Mouse (Mus musculus): Measurements from ENCODE around the gene Lrp5. TPM values are rescaled to one million over a fixed set of nuclear protein-coding genes. Genes with fewer than 3 reads are reported as not detected.
"Not testable (repeated sequence)": the region's sequence is repeated elsewhere in the genome, so short reads cannot be mapped to it uniquely, and the experiment has no call there.

Gene Lrp5
- polyA plus RNA-seq, 1 experiment from 2014 or later: 6.8 TPM

DNA sequence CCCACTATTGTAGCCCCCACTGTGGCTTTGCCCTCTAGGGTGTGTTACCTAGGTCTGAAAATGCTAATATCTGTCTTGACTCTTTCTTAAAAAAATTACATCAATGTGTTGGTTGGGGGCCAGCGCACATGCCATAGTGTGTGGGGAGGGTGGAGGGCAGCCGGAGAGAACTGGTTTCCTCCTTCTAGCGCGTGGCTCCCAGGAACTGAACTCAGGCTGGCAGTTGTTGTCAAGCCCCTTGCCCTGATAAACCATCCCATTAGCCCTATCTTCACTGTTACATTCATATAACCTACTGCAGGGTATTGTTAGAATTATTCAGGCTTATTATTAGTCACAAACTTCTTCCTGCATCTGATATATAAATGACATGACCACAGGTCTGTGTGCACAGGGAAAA lies 96.4 kb downstream of the Lrp5 start:
- Histone ChIP-seq H3K9ac (no peak overlapping the region), H3K9me3 (no peaks in the 10 kb centered on the region), H3K27ac (no peak overlapping the region), H3K36me3 (peaks cover 93% of the 10 kb centered on the region), H3K4me2 (no peak overlapping the region), H3K4me3 (no peak overlapping the region), H3K27me3 (no peaks in the 10 kb centered on the region), H3K4me1 (no peaks in the 10 kb centered on the region)
- ATAC-seq (ENCODE audit: insufficient number of reproducible peaks, low FRiP score, low TSS enrichment, low read depth): no peak
- 91% methylated on average over 4 of the region's 4 CpGs for WGBS

DNA sequence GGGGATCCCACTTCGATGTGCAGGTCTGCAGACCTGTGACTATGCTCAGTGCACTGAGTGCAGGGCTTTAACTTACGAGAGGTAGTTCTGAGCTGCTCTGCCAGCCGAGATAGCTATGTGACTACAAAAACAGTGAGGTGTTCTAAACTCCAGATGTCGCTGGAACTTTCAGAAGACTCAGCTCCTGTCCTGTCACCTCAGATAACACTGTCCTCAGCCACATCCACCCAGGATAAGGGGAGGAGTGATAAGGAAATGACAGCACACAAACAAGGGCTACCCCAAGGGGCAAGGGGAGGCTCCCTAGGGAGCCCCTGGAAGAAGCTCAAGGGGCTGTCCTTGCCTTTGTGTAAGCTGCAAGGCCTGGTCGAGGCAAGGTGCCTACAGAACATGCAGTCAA lies 96.8 kb downstream of the Lrp5 start:
- no peaks in the 10 kb centered on the region for H3K27me3 ChIP-seq
- H3K36me3 ChIP-seq: peaks cover 92% of the 10 kb centered on the region
- no peaks in the 10 kb centered on the region for H3K9me3 ChIP-seq
- no peak overlapping the region for H3K4me2 ChIP-seq
- no peak overlapping the region for H3K9ac ChIP-seq
- WGBS: 81% methylated on average over 5 of the region's 5 CpGs
- H3K4me3 ChIP-seq: no peak overlapping the region
- H3K4me1 ChIP-seq: no peaks in the 10 kb centered on the region
- ATAC-seq (ENCODE audit: insufficient number of reproducible peaks, low FRiP score, low TSS enrichment, low read depth): no peak
- no peak overlapping the region for H3K27ac ChIP-seq

DNA sequence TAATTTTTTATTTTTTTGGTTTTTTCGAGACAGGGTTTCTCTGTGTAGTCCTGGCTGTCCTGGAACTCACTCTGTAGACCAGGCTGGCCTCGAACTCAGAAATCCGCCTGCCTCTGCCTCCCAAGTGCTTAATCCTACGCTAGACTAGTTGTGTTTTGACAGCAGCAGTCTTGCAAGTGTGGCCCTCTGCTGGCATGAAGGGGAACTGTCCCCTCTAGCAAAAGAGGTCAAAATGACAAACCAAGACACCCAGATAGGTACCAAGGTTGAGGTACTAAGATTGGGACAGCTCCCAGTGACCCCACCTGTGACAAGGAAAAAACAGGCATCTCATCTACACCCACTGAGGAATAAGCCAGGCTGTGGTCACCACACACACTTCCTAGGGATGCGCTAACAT lies 98.6 kb downstream of the Lrp5 start:
- H3K36me3 ChIP-seq: peaks cover 92% of the 10 kb centered on the region
- H3K27me3 ChIP-seq; H3K27ac ChIP-seq; H3K4me2 ChIP-seq; H3K9ac ChIP-seq; H3K4me1 ChIP-seq; ATAC-seq (ENCODE audit: insufficient number of reproducible peaks, low FRiP score, low TSS enrichment, low read depth); H3K9me3 ChIP-seq; H3K4me3 ChIP-seq: not testable (repeated sequence)
- 94% methylated on average over 5 of the region's 5 CpGs for WGBS

DNA sequence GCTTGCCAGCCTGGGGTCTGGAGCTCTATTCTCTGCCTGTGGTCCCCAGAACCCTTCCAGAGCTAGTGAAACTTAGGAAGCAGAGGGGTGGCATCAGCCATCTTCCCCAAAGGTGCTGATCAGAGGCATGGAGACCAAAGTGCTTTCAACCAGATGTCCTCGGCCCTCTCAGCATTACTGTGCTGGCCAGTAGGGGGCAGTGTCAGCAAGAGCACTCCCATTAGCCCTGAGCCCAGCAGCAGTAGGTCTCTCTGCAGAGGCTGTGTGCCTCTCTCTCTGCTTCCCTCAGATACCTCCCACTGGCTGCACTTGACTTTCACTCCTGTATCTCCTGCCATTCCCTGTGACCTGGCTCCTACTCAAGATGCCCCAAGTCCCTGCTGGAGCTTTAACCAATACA lies 99.8 kb downstream of the Lrp5 start:
- WGBS: 43% methylated on average over 1 of the region's 1 CpGs
- Histone ChIP-seq H3K36me3 (peaks cover 82% of the 10 kb centered on the region), H3K4me1 (no peaks in the 10 kb centered on the region), H3K9ac (no peak overlapping the region), H3K27me3 (no peaks in the 10 kb centered on the region), H3K9me3 (no peaks in the 10 kb centered on the region), H3K4me2 (no peak overlapping the region), H3K4me3 (no peak overlapping the region), H3K27ac (no peak overlapping the region)
- no peak for ATAC-seq (ENCODE audit: insufficient number of reproducible peaks, low FRiP score, low TSS enrichment, low read depth)

DNA sequence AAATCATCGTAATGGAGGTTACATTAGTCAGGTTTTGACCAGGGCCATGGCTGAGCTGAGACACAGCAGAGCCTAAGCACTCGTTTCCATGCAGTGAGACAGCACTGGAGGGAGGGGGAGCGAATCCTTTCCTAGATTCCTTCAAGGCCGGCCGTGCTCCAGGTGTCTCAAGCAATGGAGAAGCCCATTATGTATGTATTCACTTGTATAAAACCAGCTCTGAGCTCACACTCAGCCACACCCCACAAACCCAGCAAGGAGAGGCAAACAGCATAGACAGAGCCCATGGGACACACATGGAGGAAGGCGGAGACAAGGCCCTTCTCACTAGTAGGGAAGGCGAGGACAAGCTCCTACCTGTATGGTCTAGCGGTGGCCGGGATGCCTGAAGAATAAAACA lies 100.3 kb downstream of the Lrp5 start:
- no peak for ATAC-seq (ENCODE audit: insufficient number of reproducible peaks, low FRiP score, low TSS enrichment, low read depth)
- WGBS: 89% methylated on average over 9 of the region's 9 CpGs

DNA sequence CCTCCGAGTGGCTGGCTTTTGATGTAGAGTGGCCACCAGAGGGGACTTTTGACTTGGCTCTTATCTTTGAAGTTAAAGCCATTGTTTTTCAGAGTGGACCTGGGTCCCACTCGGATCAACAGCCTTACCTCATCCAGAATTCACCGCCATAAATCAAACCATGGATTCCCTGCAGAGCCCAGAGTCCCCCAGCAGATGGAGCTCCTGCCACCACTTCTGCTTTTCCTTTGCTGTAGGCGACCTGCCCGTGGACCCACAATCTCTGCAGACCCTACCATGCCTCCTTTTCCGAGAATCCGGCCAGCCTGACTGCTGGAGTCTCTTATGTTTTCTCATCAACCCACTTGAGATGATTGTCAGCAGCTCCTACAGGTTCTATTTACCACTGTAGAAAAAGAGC lies 105.0 kb downstream of the Lrp5 start:
- no peak for ATAC-seq (ENCODE audit: insufficient number of reproducible peaks, low FRiP score, low TSS enrichment, low read depth)
- peaks cover 35% of the 10 kb centered on the region for H3K36me3 ChIP-seq

More for the DNA sequence above, 100.3 kb downstream of the Lrp5 start:
- Histone ChIP-seq H3K27ac (no peak overlapping the region), H3K4me1 (0 out of 2 replicates have a peak, but pooled peaks cover 2% of the 10 kb centered on the region), H3K9me3 (no peaks in the 10 kb centered on the region), H3K36me3 (peaks cover 77% of the 10 kb centered on the region), H3K4me3 (no peak overlapping the region), H3K4me2 (no peak overlapping the region), H3K9ac (no peak overlapping the region), H3K27me3 (no peaks in the 10 kb centered on the region)

DNA sequence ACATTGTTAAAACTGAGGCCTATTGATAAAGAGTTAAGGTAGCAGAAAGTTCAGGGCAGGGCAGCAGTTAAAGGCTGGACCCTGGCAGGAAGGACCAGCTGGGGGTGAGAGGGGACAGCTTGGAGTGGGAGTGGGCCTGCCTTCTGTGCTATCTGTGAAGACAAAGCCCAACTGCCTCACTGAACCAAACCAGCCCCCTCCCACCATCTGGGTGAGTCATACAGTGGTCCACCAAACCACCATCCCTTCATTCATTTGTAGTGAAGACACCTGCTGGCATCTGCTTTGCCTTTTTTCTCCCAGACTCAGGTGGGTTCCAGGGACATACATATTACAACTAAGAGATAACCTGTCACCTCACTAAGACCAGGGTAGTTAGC lies 108.5 kb downstream of the Lrp5 start:
- Histone ChIP-seq H3K27ac (no peak overlapping the region), H3K4me2 (no peak overlapping the region), H3K27me3 (no peaks in the 10 kb centered on the region), H3K4me1 (peaks cover 26% of the 10 kb centered on the region), H3K36me3 (0 out of 2 replicates have a peak, but pooled peaks cover 3% of the 10 kb centered on the region), H3K9ac (no peak overlapping the region), H3K9me3 (no peaks in the 10 kb centered on the region), H3K4me3 (no peak overlapping the region)
- no peak for ATAC-seq (ENCODE audit: insufficient number of reproducible peaks, low FRiP score, low TSS enrichment, low read depth)

More for the DNA sequence above, 105.0 kb downstream of the Lrp5 start:
- peaks cover 7% of the 10 kb centered on the region; the same call in 1 of the 2 replicates for H3K4me1 ChIP-seq
- 27% methylated on average over 7 of the region's 7 CpGs for WGBS
- H3K9ac ChIP-seq: no peak overlapping the region
- H3K27me3 ChIP-seq: no peaks in the 10 kb centered on the region
- H3K4me3 ChIP-seq: no peak overlapping the region
- H3K9me3 ChIP-seq: no peaks in the 10 kb centered on the region
- H3K27ac ChIP-seq: no peak overlapping the region
- H3K4me2 ChIP-seq: no peak overlapping the region

DNA sequence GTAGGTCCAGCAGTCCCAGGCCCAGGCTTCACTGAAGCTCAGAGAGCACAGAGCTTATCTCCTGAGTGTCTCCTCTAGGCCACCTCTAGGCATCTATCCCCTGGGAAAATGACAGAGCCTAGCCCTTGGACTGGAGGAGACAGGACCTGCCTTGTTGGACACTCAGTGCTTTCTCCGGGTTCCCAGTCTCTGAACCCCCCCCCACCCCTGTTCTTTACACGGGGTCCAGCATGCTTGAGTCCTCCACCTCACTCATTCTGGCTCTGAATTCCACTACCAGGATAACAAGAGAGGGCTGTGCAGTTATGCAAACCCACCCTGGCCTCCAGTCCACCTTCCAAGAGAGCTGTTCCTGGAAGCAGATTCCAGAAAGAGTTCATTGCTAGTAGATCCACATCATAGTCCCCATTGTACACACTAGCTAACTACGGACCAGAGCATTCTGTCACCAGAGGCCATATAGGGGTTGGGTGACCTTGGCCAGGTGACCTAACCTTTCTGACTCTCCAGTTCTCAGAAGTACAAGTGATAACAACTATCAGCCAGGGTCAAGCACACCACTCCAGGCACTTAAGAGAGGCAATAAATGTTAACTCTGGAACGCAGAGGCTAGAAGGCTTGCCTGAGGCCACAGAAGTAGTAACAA lies 109.0 kb downstream of the Lrp5 start:
- 79% methylated on average over 4 of the region's 4 CpGs for WGBS

DNA sequence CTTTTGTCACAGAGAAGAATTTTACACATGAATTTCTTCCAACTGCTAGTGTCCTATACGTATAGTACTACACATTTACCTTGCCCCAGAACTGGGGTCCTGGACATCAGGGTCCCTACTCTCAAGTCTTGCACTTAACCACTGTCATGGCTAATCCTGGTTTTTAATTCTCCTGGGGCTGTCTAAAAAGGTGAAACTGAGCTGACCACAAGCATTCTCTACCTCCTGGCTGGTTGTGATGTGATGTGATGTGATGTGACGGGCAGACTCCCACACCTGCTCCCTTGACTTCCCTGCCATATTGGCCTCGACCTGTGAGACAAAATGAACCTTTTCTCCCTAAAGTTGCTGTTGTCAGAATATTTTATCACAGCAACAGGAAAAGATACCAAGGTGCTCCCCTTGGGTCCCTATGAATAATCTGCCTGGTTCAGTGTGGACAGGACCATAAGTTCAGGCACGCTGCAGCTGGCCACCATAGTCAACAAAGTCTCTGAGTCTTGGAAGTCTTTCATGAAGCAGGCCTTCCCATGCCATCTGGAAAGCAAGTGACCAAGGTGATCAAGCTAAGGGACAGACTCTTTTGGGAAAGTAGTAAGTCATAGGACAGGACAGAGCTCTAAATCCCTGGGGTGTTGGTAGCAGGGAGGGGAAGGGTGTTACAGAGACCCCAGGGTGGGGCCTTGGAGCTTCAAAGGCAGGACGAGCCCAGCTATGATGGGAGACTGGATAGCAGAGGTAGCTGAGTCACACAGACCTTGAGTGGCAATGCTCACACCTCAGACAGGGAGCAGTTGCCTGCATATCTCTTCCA lies 109.7 kb downstream of the Lrp5 start:
- WGBS: 68% methylated on average over 5 of the region's 5 CpGs
- Histone ChIP-seq H3K27ac (peak overlapping the region; percentile 97), H3K27me3 (no peaks in the 10 kb centered on the region), H3K4me2 (peak overlapping the region; percentile 33), H3K4me3 (peak overlapping the region; percentile 94), H3K4me1 (peaks cover 26% of the 10 kb centered on the region), H3K9ac (no peak overlapping the region), H3K9me3 (no peaks in the 10 kb centered on the region), H3K36me3 (no peaks in the 10 kb centered on the region)
- no peak for ATAC-seq (ENCODE audit: insufficient number of reproducible peaks, low FRiP score, low TSS enrichment, low read depth)

More for the DNA sequence above, 109.0 kb downstream of the Lrp5 start:
- H3K9ac ChIP-seq: no peak overlapping the region
- no peak overlapping the region for H3K4me3 ChIP-seq
- H3K4me2 ChIP-seq: no peak overlapping the region
- H3K36me3 ChIP-seq: no peaks in the 10 kb centered on the region
- H3K27ac ChIP-seq: 0 out of 2 replicates have a peak overlapping the region, but pooled peaks have one; percentile 97
- no peaks in the 10 kb centered on the region for H3K9me3 ChIP-seq
- peaks cover 26% of the 10 kb centered on the region for H3K4me1 ChIP-seq
- ATAC-seq (ENCODE audit: insufficient number of reproducible peaks, low FRiP score, low TSS enrichment, low read depth): no peak
- H3K27me3 ChIP-seq: no peaks in the 10 kb centered on the region

DNA sequence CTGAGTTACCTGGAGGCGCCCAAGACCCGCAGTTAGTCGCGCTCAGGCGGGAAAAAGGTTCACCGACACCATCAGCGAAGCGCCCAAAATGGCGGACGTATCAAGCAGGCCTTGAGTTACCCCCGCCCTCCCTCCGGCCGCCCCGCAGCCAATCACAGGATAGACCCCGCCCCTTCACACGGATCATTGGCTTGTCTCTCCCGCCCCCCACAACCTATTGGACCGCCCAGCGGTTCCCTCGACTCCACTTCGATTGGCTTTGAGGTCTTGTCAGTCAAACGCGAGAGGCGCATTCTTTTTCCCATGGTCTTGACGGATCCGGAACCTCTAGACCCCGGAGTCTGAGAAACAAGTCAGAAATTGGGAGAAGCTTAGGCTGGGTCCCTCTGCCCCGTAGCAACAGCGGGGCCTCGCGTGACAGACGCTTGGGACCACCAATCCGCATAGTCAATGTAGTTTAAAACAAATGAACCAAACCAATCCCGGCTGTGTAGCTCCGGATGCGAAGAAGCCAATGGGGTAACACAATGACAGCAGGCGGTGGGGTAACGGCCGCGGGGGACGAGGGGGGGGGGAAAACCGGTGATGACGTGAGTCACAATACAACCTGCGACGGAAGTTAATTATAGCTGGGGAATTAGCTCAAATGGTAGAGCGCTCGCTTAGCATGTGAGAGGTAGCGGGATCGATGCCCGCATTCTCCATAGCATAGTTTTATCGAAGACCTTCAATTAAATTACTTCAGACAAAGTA lies 110.6 kb downstream of the Lrp5 start, which contains the start of gene Ppp6r3:
Gene Ppp6r3 (minus strand): TSS at position 118 of the 753 bp plus-strand sequence.
- peaks cover 25% of the 10 kb centered on the region for H3K4me1 ChIP-seq
- peak; percentile 98 for ATAC-seq (ENCODE audit: insufficient number of reproducible peaks, low FRiP score, low TSS enrichment, low read depth)
- peak within 1 kb of the TSS; percentile 74 for H3K9ac ChIP-seq
- no peaks in the 10 kb centered on the region for H3K36me3 ChIP-seq
- peak within 1 kb of the TSS; percentile 72 for H3K4me2 ChIP-seq
- peak within 1 kb of the TSS; percentile 97 for H3K27ac ChIP-seq
- H3K27me3 ChIP-seq: no peaks in the 10 kb centered on the region
- peak within 1 kb of the TSS; percentile 94 for H3K4me3 ChIP-seq
- H3K9me3 ChIP-seq: no peaks in the 10 kb centered on the region
- WGBS: under 1% methylated on average over 51 of the region's 51 CpGs

DNA sequence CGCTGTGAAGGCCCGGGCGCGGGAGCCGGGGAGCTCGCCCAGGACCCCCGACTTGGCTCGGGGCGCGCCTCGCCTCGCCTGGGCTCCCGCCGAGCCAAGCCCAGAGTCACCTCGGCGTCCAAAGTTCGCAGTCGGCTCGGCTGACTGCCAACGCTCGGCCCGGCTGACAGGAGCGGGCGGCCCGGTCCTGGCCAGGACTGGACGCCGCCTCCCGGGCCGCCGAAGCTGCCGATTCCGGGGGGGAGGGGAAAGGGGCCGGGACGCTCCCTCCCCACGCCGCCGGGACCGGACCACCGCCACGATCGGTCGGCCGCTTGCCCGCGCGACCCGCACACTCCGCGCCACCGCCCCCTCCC lies 111.1 kb downstream of the Lrp5 start:
- H3K27me3 ChIP-seq: no peaks in the 10 kb centered on the region
- H3K9ac ChIP-seq: peak overlapping the region; percentile 74
- 0% methylated on average over 29 of the region's 50 CpGs for WGBS
- H3K4me1 ChIP-seq: peaks cover 25% of the 10 kb centered on the region
- H3K4me2 ChIP-seq: peak overlapping the region; percentile 72
- ATAC-seq (ENCODE audit: insufficient number of reproducible peaks, low FRiP score, low TSS enrichment, low read depth): no peak; the same call in 1 of the 2 replicates
- peak overlapping the region; percentile 97 for H3K27ac ChIP-seq
- no peaks in the 10 kb centered on the region for H3K36me3 ChIP-seq
- H3K9me3 ChIP-seq: no peaks in the 10 kb centered on the region
- H3K4me3 ChIP-seq: peak overlapping the region; percentile 94

All from limb, embryonic 15.5 days (tissue).